ENCODE assay signal across 32 mouse cellular contexts in the genomic region with DNA sequence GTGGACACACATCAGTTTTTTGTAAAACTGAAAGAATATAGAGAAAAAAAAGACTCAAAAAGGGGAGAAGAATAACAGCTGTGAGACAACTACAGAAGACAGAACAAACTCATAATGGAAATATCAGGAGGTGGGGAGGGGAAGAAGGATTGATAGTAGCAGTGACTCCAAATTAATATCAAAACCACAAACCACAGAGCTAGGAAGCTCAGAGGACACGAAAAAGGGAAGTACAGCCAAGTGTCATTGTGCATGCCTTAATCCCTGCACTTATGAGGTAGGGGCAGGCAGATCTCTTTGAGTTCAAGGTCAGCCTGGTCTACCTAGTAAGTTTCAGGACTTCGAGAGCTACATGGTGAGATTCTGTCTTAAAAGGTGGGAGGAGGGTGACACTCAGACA. TPM values are rescaled to one million over a fixed set of nuclear protein-coding genes. Genes with fewer than 3 reads are reported as not detected.
A peak's percentile ranks its signal among the peaks of the same experiment; 100 is the strongest.
DNase-seq lines count a peak whose midpoint lies in the region; ATAC-seq and TF ChIP-seq lines count a peak whose summit lies in the region.
"Had no signal": no experiment of that assay in that cellular context is flagged by ENCODE, and none has a peak within 500 bp of the region (broad histone marks: within the 10 kb centered on the region; RNA-seq: fewer than 3 reads in every experiment).

No protein-coding gene starts in this region.

- peaks cover 12% of the 10 kb centered on the region for H3K4me1 ChIP-seq in heart, embryonic 15.5 days (replicated peaks)
- peaks cover 4% of the 10 kb centered on the region for H3K4me1 ChIP-seq in heart, adult 2 months (ENCODE audit: control insufficient read depth, insufficient read depth, low read length)
- no peaks in the 10 kb centered on the region for H3K4me1 ChIP-seq in kidney, adult 2 months (ENCODE audit: control insufficient read depth, insufficient read depth, low read length)
- H3K4me1 ChIP-seq: embryonic facial prominence, embryonic 12.5 days; hindbrain, embryonic 10.5 days; hindbrain, embryonic 15.5 days; liver, embryonic 12.5 days; stomach, embryonic 15.5 days had no signal

- H3K4me3 ChIP-seq in heart, embryonic 15.5 days: no peak overlapping the region
- H3K4me3 ChIP-seq in heart, adult 2 months: no peak overlapping the region
- H3K4me3 ChIP-seq in kidney, adult 2 months (ENCODE audit: insufficient read depth, low read depth, low read length): no peak overlapping the region
- H3K4me3 ChIP-seq: embryonic facial prominence, embryonic 12.5 days; hindbrain, embryonic 10.5 days; hindbrain, embryonic 15.5 days; liver, embryonic 12.5 days; stomach, embryonic 15.5 days had no signal

- no peaks in the 10 kb centered on the region for H3K79me2 ChIP-seq in heart, adult 2 months (replicated peaks; ENCODE audit: control insufficient read depth, insufficient read depth, low read length)

- ATAC-seq in heart, embryonic 15.5 days (replicated peaks; ENCODE audit: insufficient number of reproducible peaks, insufficient read depth, low FRiP score, low read depth): no peak
- ATAC-seq in common myeloid progenitor, adult 5-6 weeks (replicated peaks; ENCODE audit: low read depth, poor library complexity, severe bottlenecking): peak; percentile 98
- peak; percentile 45 for ATAC-seq in megakaryocyte-erythroid progenitor cell, adult 5-6 weeks (replicated peaks; ENCODE audit: low FRiP score, low TSS enrichment, poor library complexity, severe bottlenecking)
- no peak for ATAC-seq in activated CD4-positive, CD25-positive, alpha-beta regulatory T cell, adult 4 months
- ATAC-seq: CD4-positive, CD25-positive, alpha-beta regulatory T cell, adult 4 months; forebrain, embryonic 14.5 days; inflammation-experienced regulatory T-cells, adult 6 months; liver, embryonic 12.5 days; liver, postnatal 0 days; Patski had no signal

- H3K27ac ChIP-seq in heart, embryonic 15.5 days: peak overlapping the region; percentile 46
- H3K27ac ChIP-seq in heart, adult 2 months: no peak overlapping the region
- no peak overlapping the region for H3K27ac ChIP-seq in kidney, adult 2 months (ENCODE audit: insufficient read depth, low read depth, low read length)
- H3K27ac ChIP-seq: embryonic facial prominence, embryonic 12.5 days; hindbrain, embryonic 10.5 days; hindbrain, embryonic 15.5 days; liver, embryonic 12.5 days; stomach, embryonic 15.5 days had no signal

- no peak overlapping the region for H3K9ac ChIP-seq in heart, embryonic 15.5 days
- H3K9ac ChIP-seq in heart, adult 2 months (ENCODE audit: low read depth, low read length): no peak overlapping the region
- H3K9ac ChIP-seq: embryonic facial prominence, embryonic 12.5 days; hindbrain, embryonic 15.5 days; liver, embryonic 12.5 days; liver, postnatal 0 days; stomach, embryonic 15.5 days had no signal

- WGBS in heart, embryonic 15.5 days: 51% methylated on average over 2 of the region's 2 CpGs
- 39% methylated on average over 2 of the region's 2 CpGs for WGBS in heart, adult 2 months
- WGBS in kidney, adult 2 months: 69% methylated on average over 2 of the region's 2 CpGs

- no peaks in the 10 kb centered on the region for H3K9me3 ChIP-seq in heart, embryonic 15.5 days (replicated peaks)
- H3K9me3 ChIP-seq: embryonic facial prominence, embryonic 12.5 days; hindbrain, embryonic 10.5 days; hindbrain, embryonic 15.5 days; liver, embryonic 12.5 days; stomach, embryonic 15.5 days had no signal

- no peaks in the 10 kb centered on the region for H3K36me3 ChIP-seq in heart, embryonic 15.5 days
- H3K36me3 ChIP-seq in heart, adult 2 months (ENCODE audit: control insufficient read depth, insufficient read depth, low read length): no peaks in the 10 kb centered on the region
- H3K36me3 ChIP-seq in kidney, adult 2 months (ENCODE audit: control insufficient read depth, insufficient read depth, low read length): no peaks in the 10 kb centered on the region
- H3K36me3 ChIP-seq: embryonic facial prominence, embryonic 12.5 days; hindbrain, embryonic 10.5 days; hindbrain, embryonic 15.5 days; liver, embryonic 12.5 days; stomach, embryonic 15.5 days had no signal

- DNase-seq in heart, adult 2 months: no peak
- DNase-seq in A20 (ENCODE audit: low read depth, low spot score): peak; percentile 78
- no peak for DNase-seq in layer of hippocampus, postnatal 10 days (ENCODE audit: low spot score in 2 of 2)
- no peak for DNase-seq in kidney, adult 2 months
- DNase-seq: cerebellum, adult 2 months; cerebellum, postnatal 25 days; embryo, embryonic 11 days; gastrocnemius, postnatal 14 days; heart, adult 18-20 months; heart, postnatal 10 days; kidney, adult 18-20 months; kidney, postnatal 36 days; layer of hippocampus, postnatal 36 days; left cerebral cortex, postnatal 4 days; liver, postnatal 0 days; lung, postnatal 36 days; midbrain, embryonic 14.5 days; right cerebral cortex, adult 18-20 months; right cerebral cortex, postnatal 4 days had no signal

- TF ChIP-seq POLR2A in heart, adult 2 months (IDR thresholded peaks at IDR 0.05; ENCODE audit: insufficient read depth, low read depth, low read length): no peak
- no peak for TF ChIP-seq POLR2A in kidney, adult 2 months (IDR thresholded peaks at IDR 0.05; ENCODE audit: low read depth, low read length)

- intact Hi-C loops in heart, adult 2 months (cut with DNase I): no loop called here

- no peak for TF ChIP-seq EP300 in heart, adult 2 months (IDR thresholded peaks at IDR 0.05; ENCODE audit: insufficient read depth, low read depth, low read length)

- no peak for TF ChIP-seq CTCF in heart, adult 2 months (IDR thresholded peaks at IDR 0.05)
- TF ChIP-seq CTCF in kidney, adult 2 months (conservative IDR thresholded peaks at IDR 0.05; ENCODE audit: insufficient read depth, insufficient read length, low read depth, low read length): no peak

- H3K27me3 ChIP-seq in heart, embryonic 15.5 days: no peaks in the 10 kb centered on the region
- H3K27me3 ChIP-seq in heart, adult 2 months (ENCODE audit: control insufficient read depth, insufficient read depth, low read length): no peaks in the 10 kb centered on the region; the same call in 1 of the 2 replicates
- H3K27me3 ChIP-seq in kidney, adult 2 months (replicated peaks; ENCODE audit: control insufficient read depth, insufficient read depth, low read length): no peaks in the 10 kb centered on the region
- H3K27me3 ChIP-seq: embryonic facial prominence, embryonic 12.5 days; hindbrain, embryonic 15.5 days; liver, embryonic 12.5 days; Patski; stomach, embryonic 15.5 days had no signal

- H3K4me2 ChIP-seq in heart, embryonic 15.5 days: no peak overlapping the region
- H3K4me2 ChIP-seq: embryonic facial prominence, embryonic 12.5 days; hindbrain, embryonic 15.5 days; liver, embryonic 12.5 days; stomach, embryonic 15.5 days had no signal

RNA-seq across cellular contexts. Expression of gene Ktn1, which starts 21.4 kb away (rescaled TPM):
- 55.8 and 82.7 TPM in 2 replicates for polyA plus RNA-seq in heart, embryonic 15.5 days (2015; fragmentation: Nextera tagmentation; extraction: Ambion mirVana)
- 100 to 1,000 TPM; 195 to 220 TPM for total RNA-seq in heart, adult 2 months (2021)
- 15.9 and 34.9 TPM in 2 replicates for polyA plus RNA-seq in heart, adult 2 months (2012; rRNA removed)
- total RNA-seq in common myeloid progenitor, adult 5-6 weeks (2017): 102 and 110 TPM in 2 replicates
- 77.1 and 92.2 TPM in 2 replicates for total RNA-seq in megakaryocyte-erythroid progenitor cell, adult 5-6 weeks (2014; fragmentation: Nextera tagmentation)
- 104 and 119 TPM in 2 replicates for total RNA-seq in megakaryocyte-erythroid progenitor cell, adult 5-6 weeks (2017)
- total RNA-seq in layer of hippocampus, postnatal 10 days (2021): 100 to 1,000 TPM in 1 of 2 experiments, 10 to 100 TPM in 1; 99.1 to 101 TPM
- 3.7 and 4.5 TPM in 2 replicates for polyA plus RNA-seq in kidney, adult 2 months (2012; rRNA removed)
- 10 to 100 TPM; 51.3 to 63.1 TPM for polyA plus RNA-seq in activated CD4-positive, CD25-positive, alpha-beta regulatory T cell, adult 4 months (2017; shearing (Covaris generic))

RNA-seq across cellular contexts. Expression of gene Atg14, which starts 56.4 kb away (rescaled TPM):
- 10.9 and 11.5 TPM in 2 replicates for polyA plus RNA-seq in heart, embryonic 15.5 days (2015; fragmentation: Nextera tagmentation; extraction: Ambion mirVana)
- total RNA-seq in heart, adult 2 months (2021): 10 to 100 TPM in 1 of 2 experiments, 1 to 10 TPM in 1; 7.9 to 11.6 TPM
- 6.4 and 8.6 TPM in 2 replicates for polyA plus RNA-seq in heart, adult 2 months (2012; rRNA removed)
- 6.9 and 17.0 TPM in 2 replicates for total RNA-seq in common myeloid progenitor, adult 5-6 weeks (2017)
- total RNA-seq in megakaryocyte-erythroid progenitor cell, adult 5-6 weeks (2014; fragmentation: Nextera tagmentation): 6.1 and 8.4 TPM in 2 replicates
- 5.7 and 17.3 TPM in 2 replicates for total RNA-seq in megakaryocyte-erythroid progenitor cell, adult 5-6 weeks (2017)
- total RNA-seq in layer of hippocampus, postnatal 10 days (2021): 10 to 100 TPM; 13.6 to 13.9 TPM
- 8.9 and 9.4 TPM in 2 replicates for polyA plus RNA-seq in kidney, adult 2 months (2012; rRNA removed)
- polyA plus RNA-seq in activated CD4-positive, CD25-positive, alpha-beta regulatory T cell, adult 4 months (2017; shearing (Covaris generic)): 1 to 10 TPM; 8.1 to 9.2 TPM

Comparison
In these comparisons a context has a peak if more than half of its experiments do, and no peak if none do; other contexts are left out.
1. ATAC-seq: peak in common myeloid progenitor, adult 5-6 weeks (single experiment) and megakaryocyte-erythroid progenitor cell, adult 5-6 weeks (single experiment); none in heart, embryonic 15.5 days (single experiment) and activated CD4-positive, CD25-positive, alpha-beta regulatory T cell, adult 4 months (single experiment).